10 mouse cellular contexts compared by ENCODE assay signal in the genomic region with DNA sequence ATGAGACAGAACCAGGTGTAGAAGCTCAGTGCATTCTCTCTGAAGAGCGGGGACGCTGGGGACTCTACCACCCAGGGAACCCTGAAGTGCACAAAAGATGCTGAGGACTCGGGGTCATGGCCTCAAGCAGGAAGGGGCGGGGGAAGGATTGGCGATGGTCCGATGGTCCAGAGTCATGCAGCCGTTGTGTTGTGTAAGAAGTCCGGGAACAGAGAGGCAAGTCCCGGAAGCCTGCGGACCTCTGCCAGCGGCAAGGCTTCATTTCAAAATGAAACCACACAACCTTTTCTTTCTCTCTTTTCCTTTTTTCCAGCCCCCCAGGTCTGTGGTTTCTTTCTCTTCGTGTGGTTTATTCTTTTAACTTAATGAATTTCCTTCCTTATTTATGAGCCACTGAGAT. TPM values are rescaled to one million over a fixed set of nuclear protein-coding genes. Genes with fewer than 3 reads are reported as not detected.
DNase-seq lines count a peak whose midpoint lies in the region; ATAC-seq and TF ChIP-seq lines count a peak whose summit lies in the region.
"Had no signal": no experiment of that assay in that cellular context is flagged by ENCODE, and none has a peak within 500 bp of the region (broad histone marks: within the 10 kb centered on the region; RNA-seq: fewer than 3 reads in every experiment).

No protein-coding gene starts in this region.

- no peak for TF ChIP-seq EP300 in liver, embryonic 14.5 days (IDR thresholded peaks at IDR 0.05; ENCODE audit: low read depth)

- peak; percentile 72 to 74 for DNase-seq in lung, adult 18-20 months
- DNase-seq in lung, adult 2 months, result no peak
- peak; percentile 50 for DNase-seq in heart, postnatal 25 days (ENCODE audit: low spot score)
- DNase-seq in liver, embryonic 14.5 days (ENCODE audit: low read depth in 3 of 3, low spot score in 3 of 3), result no peak
- peak; percentile 73 for DNase-seq in skeletal muscle tissue, adult 2 months (ENCODE audit: low read depth, low spot score)
- no peak for DNase-seq in left cerebral cortex, adult 9 months (ENCODE audit: low spot score in 2 of 2)
- no peak for DNase-seq in cerebellum, postnatal 4 days (ENCODE audit: low spot score in 2 of 2)

- no peaks in the 10 kb centered on the region for H3K36me3 ChIP-seq in liver, embryonic 14.5 days (replicated peaks; ENCODE audit: control insufficient read depth, insufficient read depth, low read depth)
- H3K36me3 ChIP-seq: hindbrain, embryonic 12.5 days had no signal

- H3K4me1 ChIP-seq in lung, adult 2 months (ENCODE audit: control insufficient read depth, insufficient read depth, low read length), result peaks cover 10% of the 10 kb centered on the region
- H3K4me1 ChIP-seq in liver, embryonic 14.5 days (replicated peaks; ENCODE audit: control insufficient read depth in 2 of 2, insufficient read depth in 2 of 2, low read length in 1 of 2), result peaks cover 6 to 21% of the 10 kb centered on the region in 2 experiments

- 23% methylated on average over 12 of the region's 12 CpGs for WGBS in lung, adult 2 months
- WGBS in liver, embryonic 14.5 days (ENCODE audit: insufficient replicate concordance), result 15% methylated on average over 12 of the region's 12 CpGs

- peaks cover 12% of the 10 kb centered on the region for H3K27me3 ChIP-seq in liver, embryonic 14.5 days (ENCODE audit: control insufficient read depth, insufficient read depth, low read length)

- no peak overlapping the region for H3K27ac ChIP-seq in liver, embryonic 14.5 days
- H3K27ac ChIP-seq: hindbrain, embryonic 12.5 days; limb, embryonic 10.5 days had no signal

- no peak overlapping the region for H3K9ac ChIP-seq in liver, embryonic 14.5 days (replicated peaks)
- H3K9ac ChIP-seq: hindbrain, embryonic 12.5 days had no signal

- H3K4me3 ChIP-seq in lung, adult 2 months (replicated peaks; ENCODE audit: extremely low read depth, low read depth, low read length), result no peak overlapping the region
- no peak overlapping the region; a peak in 1 of 4 replicates for H3K4me3 ChIP-seq in liver, embryonic 14.5 days (ENCODE audit: insufficient read depth in 1 of 2, low read depth in 2 of 2, low read length in 2 of 2)
- H3K4me3 ChIP-seq: hindbrain, embryonic 12.5 days; limb, embryonic 10.5 days had no signal

- H3K9me3 ChIP-seq in liver, embryonic 14.5 days (ENCODE audit: control insufficient read depth, low read length), result no peaks in the 10 kb centered on the region
- H3K9me3 ChIP-seq: hindbrain, embryonic 12.5 days; limb, embryonic 10.5 days had no signal

- TF ChIP-seq POLR2A in lung, adult 2 months (IDR thresholded peaks at IDR 0.05; ENCODE audit: borderline replicate concordance, extremely low read depth, low read depth, low read length), result no peak

- H3K4me2 ChIP-seq in liver, embryonic 14.5 days (ENCODE audit: low read depth), result peak overlapping the region; percentile 26
- H3K4me2 ChIP-seq: hindbrain, embryonic 12.5 days had no signal

- no peak for TF ChIP-seq CTCF in lung, adult 2 months (IDR thresholded peaks at IDR 0.05; ENCODE audit: insufficient read depth, low read length)
- TF ChIP-seq CTCF in liver, embryonic 14.5 days (IDR thresholded peaks at IDR 0.05; ENCODE audit: low read depth), result no peak

- ATAC-seq in liver, embryonic 14.5 days (ENCODE audit: insufficient read depth), result no peak
- no peak for ATAC-seq in inflammation-experienced regulatory T-cells, adult 6 months

- intact Hi-C loops in heart, postnatal 25 days (cut with DNase I), result no loop called here

RNA-seq across cellular contexts. Expression of gene Plppr3, which starts 3.3 kb away (rescaled TPM):
- 8.4 and 8.9 TPM in 2 replicates for polyA plus RNA-seq in lung, adult 2 months (2012; rRNA removed)
- not detected for total RNA-seq in heart, postnatal 25 days (2021)
- polyA plus RNA-seq in liver, embryonic 14.5 days (2012; rRNA removed), result 6.7 and 7.0 TPM in 2 replicates
- 2.8 and 3.0 TPM in 2 replicates for polyA plus RNA-seq in liver, embryonic 14.5 days (2014; fragmentation: Nextera tagmentation; extraction: Ambion mirVana)
- polyA plus RNA-seq in inflammation-experienced regulatory T-cells, adult 6 months (2017; shearing (Covaris generic)), result 1 to 10 TPM; 1.6 to 3.3 (median 2.2) TPM

RNA-seq across cellular contexts. Expression of gene Prtn3, which starts 3.5 kb away (rescaled TPM):
- polyA plus RNA-seq in lung, adult 2 months (2012; rRNA removed), result 3.6 and 5.0 TPM in 2 replicates
- total RNA-seq in heart, postnatal 25 days (2021), result under 1 TPM in 1 of 2 experiments, not detected in 1; 0.44 TPM
- 133 and 152 TPM in 2 replicates for polyA plus RNA-seq in liver, embryonic 14.5 days (2012; rRNA removed)
- 86.8 and 132 TPM in 2 replicates for polyA plus RNA-seq in liver, embryonic 14.5 days (2014; fragmentation: Nextera tagmentation; extraction: Ambion mirVana)
- polyA plus RNA-seq in inflammation-experienced regulatory T-cells, adult 6 months (2017; shearing (Covaris generic)), result not detected

RNA-seq across cellular contexts. Expression of gene Elane, which starts 8.3 kb away (rescaled TPM):
- 0.11 and 0.85 TPM in 2 replicates for polyA plus RNA-seq in lung, adult 2 months (2012; rRNA removed)
- total RNA-seq in heart, postnatal 25 days (2021), result not detected
- 52.2 and 61.9 TPM in 2 replicates for polyA plus RNA-seq in liver, embryonic 14.5 days (2012; rRNA removed)
- 116 and 151 TPM in 2 replicates for polyA plus RNA-seq in liver, embryonic 14.5 days (2014; fragmentation: Nextera tagmentation; extraction: Ambion mirVana)
- polyA plus RNA-seq in inflammation-experienced regulatory T-cells, adult 6 months (2017; shearing (Covaris generic)), result not detected
- polyA plus RNA-seq: hindbrain, embryonic 12.5 days; limb, embryonic 10.5 days had no signal

RNA-seq across cellular contexts. Expression of gene Cfd, which starts 12.9 kb away (rescaled TPM):
- polyA plus RNA-seq in lung, adult 2 months (2012; rRNA removed), result 297 and 1,797 TPM in 2 replicates
- 10 to 100 TPM; 11.1 to 61.8 TPM for total RNA-seq in heart, postnatal 25 days (2021)
- polyA plus RNA-seq in liver, embryonic 14.5 days (2012; rRNA removed), result 0.14 and 0.29 TPM in 2 replicates
- polyA plus RNA-seq in liver, embryonic 14.5 days (2014; fragmentation: Nextera tagmentation; extraction: Ambion mirVana), result not detected in 2 replicates
- not detected for polyA plus RNA-seq in inflammation-experienced regulatory T-cells, adult 6 months (2017; shearing (Covaris generic))
- polyA plus RNA-seq: hindbrain, embryonic 12.5 days; limb, embryonic 10.5 days had no signal

RNA-seq across cellular contexts. Expression of gene Ptbp1, which starts 23.5 kb away (rescaled TPM):
- polyA plus RNA-seq in lung, adult 2 months (2012; rRNA removed), result 224 and 265 TPM in 2 replicates
- 10 to 100 TPM; 54.6 to 59.3 TPM for total RNA-seq in heart, postnatal 25 days (2021)
- polyA plus RNA-seq in liver, embryonic 14.5 days (2012; rRNA removed), result 118 and 126 TPM in 2 replicates
- 84.5 and 99.8 TPM in 2 replicates for polyA plus RNA-seq in liver, embryonic 14.5 days (2014; fragmentation: Nextera tagmentation; extraction: Ambion mirVana)
- 100 to 1,000 TPM in 2 of 3 experiments, 10 to 100 TPM in 1; 97.4 to 169 (median 149) TPM for polyA plus RNA-seq in inflammation-experienced regulatory T-cells, adult 6 months (2017; shearing (Covaris generic))

Comparison
In these comparisons a context has a peak if more than half of its experiments do, and no peak if none do; other contexts are left out.
1. DNase-seq: peak in lung, adult 18-20 months (2 of 2), heart, postnatal 25 days (single experiment) and skeletal muscle tissue, adult 2 months (single experiment); none in lung, adult 2 months (single experiment), liver, embryonic 14.5 days (0 of 3), left cerebral cortex, adult 9 months (0 of 2) and cerebellum, postnatal 4 days (0 of 2).
2. RNA of gene Prtn3, which starts 3.5 kb away (polyA plus RNA-seq): 86.8 to 152 TPM in liver, embryonic 14.5 days; 3.6 to 5.0 TPM in lung, adult 2 months and not detected in inflammation-experienced regulatory T-cells, adult 6 months; every median in the first group is over 10 times any median in the second.
3. RNA of gene Elane, which starts 8.3 kb away (polyA plus RNA-seq): 52.2 to 151 TPM in liver, embryonic 14.5 days; 0.11 to 0.85 TPM in lung, adult 2 months and not detected in inflammation-experienced regulatory T-cells, adult 6 months; every median in the first group is over 10 times any median in the second.